Mouse (Mus musculus): ENCODE measurements around the gene Npc2.

DNA sequence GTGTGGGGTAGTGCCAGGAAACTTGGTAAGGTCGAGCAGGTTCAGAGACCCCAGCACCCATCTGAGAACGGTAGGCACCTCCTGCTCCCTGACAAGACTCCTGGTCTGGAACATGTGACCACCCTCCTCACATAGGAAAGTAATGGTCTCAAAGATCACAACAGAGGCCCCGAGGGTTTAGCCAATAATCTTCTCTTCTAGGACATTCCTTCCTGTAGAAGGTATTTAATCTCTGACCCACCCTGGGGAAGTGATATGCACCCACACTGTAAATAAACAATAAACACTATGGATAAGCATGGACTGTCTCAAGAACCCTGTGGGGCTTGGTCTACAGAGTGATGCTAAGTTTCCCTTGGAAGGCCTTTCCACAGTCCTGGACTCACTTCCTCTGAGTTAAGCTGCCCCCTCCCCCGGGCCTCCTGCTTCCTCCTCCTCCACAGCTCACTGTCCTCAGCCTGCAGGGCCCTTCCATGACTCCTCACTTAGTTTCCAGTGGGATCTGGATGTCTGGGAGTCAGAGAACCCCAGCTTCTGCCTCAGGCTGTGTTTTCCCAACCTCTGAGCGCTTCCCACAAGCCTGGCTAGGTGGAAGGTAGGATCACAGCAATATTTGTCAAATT, 6.7 kb downstream of the Npc2 start:
- TF ChIP-seq ZNF384 (IDR thresholded peaks at IDR 0.05; ENCODE audit: low read depth, low read length) (no peak), POLR2A (IDR thresholded peaks at IDR 0.05; ENCODE audit: low read depth, low read length) (no peak), CTCF (conservative IDR thresholded peaks at IDR 0.05 in 1 of 2, IDR thresholded peaks at IDR 0.05 in 1 of 2; ENCODE audit: low read depth in 2 of 2, low read length in 2 of 2) (no peak), MAX (IDR thresholded peaks at IDR 0.05; ENCODE audit: low read length) (no peak), ELF1 (IDR thresholded peaks at IDR 0.05; ENCODE audit: low read depth, low read length) (no peak), POLR2AphosphoS2 (IDR thresholded peaks at IDR 0.05; ENCODE audit: low read depth, low read length) (no peak), MAZ (IDR thresholded peaks at IDR 0.05; ENCODE audit: low read depth, low read length) (no peak), RAD21 (IDR thresholded peaks at IDR 0.05; ENCODE audit: low read depth, low read length) (no peak), ZC3H11A (IDR thresholded peaks at IDR 0.05; ENCODE audit: low read depth, low read length) (no peak), UBTF (IDR thresholded peaks at IDR 0.05; ENCODE audit: low read depth, low read length) (no peak), TCF12 (IDR thresholded peaks at IDR 0.05; ENCODE audit: low read depth, low read length) (no peak), NRF1 (IDR thresholded peaks at IDR 0.05; ENCODE audit: low read depth, low read length) (no peak)

Data from CH12.LX (cell line).